Mouse (Mus musculus) urinary bladder, postnatal 14 days (tissue): ENCODE results near the gene Adig.

Experiments used
- DNase-seq: peaks from one replicate; pipeline ENCODE4 v3.0.0; 2021; ENCODE audit warnings: low spot score

Gene Adig

DNA sequence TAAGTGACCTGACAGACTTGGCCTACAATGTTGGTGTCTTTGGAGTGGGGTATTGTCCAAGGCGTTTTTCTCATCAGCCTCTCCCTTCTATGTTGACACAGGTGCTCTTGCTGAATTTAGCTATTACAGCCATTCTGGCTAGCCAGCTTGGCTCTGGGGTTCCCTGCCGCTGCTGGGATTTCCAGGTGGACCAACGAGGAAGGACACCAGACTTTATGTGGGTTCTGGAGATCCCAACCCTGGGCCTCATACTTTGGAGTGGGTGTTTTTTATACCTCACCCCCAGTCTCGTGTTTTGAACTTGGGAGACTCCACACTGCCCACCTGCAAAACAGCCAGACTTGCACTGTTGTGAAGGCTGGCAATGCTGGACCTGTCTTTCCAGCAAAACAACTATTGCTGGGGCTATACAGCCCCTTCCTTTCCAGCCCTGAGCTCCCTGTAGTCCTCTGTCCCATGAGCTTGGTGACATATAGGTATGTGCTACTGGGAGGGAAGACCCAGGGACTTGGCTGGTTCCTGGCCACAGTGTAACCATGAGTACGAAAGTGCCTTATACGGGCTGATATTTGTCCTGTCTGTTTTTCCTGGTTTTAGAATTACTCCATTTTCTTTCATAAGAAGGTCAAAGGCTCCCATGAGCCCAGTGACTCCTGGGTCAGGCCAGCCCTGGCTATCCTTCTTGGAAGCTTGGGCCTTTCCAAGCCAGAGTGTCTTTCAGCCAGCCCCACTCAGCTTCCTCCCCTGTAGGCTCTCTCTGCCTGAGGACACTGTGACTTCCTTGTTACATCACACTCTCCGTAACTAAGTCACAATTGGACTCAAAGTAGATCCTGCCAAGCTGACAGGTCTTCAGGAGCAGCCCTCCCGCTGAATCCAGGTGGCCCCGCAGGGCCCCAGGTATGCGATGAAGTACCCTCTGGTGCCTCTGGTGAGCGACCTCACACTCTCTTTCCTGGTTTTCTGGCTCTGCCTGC is at the start of gene Adig:
Gene Adig, plus strand, starts transcription at position 777 of the 977 bp plus-strand sequence.
- no peak for DNase-seq

DNA sequence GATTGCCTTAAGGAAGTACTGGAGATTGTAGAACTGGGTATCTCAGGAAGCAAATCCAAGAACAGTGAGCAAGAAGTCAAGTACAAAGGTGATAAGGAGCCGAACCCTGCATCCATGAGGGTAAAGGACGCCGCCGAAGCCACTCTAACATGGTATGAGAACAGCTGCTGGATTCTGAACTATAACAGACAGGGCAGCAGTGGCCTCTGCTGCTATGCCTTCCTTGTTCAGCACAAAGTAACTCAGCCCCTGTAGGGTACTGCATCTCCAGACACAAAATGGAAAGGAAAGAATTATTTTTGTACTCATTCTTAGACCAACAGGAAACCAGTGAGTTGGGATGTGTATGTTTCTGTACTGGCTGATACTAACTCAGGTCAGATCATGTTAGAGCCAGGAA is 46.0 kb upstream of the Adig start:
- no peak for DNase-seq

- no peak for DNase-seq
Observed at GRCm38 (mm10) chr2:158457610-158458009, 44.8 kb upstream of the Adig start.

DNA sequence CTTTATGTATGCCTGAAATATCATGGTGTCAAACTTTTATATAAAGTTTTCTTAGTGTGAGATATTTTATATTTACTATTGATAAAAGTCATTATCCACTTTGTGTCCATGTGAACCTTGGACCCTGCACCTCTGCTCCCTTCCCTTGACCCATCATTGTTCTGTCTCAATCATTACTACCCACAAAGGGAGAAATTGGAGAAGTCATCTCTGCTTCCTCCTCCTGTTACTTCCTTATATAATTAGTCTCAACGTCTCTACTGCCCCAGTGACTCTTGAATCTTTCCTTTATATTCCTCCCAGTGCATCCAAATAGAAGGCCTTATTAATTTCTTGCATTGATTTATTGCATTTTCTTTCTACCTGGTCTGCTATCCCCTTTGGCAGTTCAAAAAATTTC is 40.0 kb upstream of the Adig start:
- DNase-seq = no peak

DNA sequence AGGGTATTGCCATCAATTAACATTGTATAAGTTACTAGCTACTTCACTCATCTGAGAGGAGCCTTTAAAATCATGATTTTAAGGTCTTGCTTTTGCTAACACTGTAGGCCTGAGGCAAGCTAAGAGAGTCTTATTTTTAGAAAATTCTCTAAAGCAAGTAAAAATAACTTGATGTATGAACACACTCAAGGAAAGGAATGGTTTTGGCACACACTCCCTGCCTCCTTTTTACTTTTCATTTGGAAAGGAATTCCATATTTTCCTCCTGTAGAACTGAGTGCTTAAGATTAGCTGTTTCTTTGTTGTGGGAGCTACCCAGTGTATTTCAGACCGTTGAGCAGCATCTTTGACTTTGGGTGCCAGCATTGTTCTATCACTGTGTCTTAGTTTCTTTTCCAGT is 28.3 kb upstream of the Adig start:
- no peak for DNase-seq

DNA sequence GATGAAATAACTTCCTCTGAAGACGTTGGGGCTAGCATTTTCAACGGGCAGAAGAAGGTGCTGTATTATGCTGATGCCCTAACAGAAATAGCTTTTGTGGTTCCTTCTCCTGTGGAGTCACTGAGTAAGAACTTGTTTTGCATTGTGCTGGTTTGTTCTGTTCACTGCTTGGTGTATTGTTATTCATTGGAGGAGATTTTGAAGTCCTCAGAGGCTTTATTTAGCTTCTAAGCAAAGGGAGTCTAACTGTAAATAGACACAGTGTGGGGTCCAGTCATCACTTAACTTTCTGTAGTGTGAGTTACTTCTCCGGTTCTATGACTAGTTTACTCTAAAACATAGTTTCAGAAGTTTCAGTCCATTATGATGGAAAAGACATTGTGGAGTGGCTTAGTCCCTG is 24.8 kb upstream of the Adig start:
- DNase-seq = no peak

DNA sequence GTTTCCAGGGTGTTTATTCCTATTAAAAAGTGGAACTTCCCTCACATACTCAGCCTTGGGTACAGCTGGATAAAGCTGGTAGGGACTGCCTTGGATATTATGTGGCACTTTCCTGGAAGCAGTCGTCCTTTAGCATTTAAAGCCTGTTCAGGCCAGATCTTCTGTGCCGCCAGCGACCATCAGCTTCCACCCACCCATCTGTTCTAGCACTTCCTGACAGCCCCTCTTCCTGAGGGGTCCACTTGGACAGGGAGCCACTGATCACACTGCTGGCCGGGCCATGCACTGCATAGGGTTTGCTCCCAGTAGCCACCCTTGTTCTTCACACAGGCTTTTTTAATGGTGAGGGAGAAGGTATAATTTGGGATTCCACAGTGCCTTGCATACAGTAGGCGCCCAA is 4.0 kb upstream of the Adig start:
- no peak for DNase-seq

DNA sequence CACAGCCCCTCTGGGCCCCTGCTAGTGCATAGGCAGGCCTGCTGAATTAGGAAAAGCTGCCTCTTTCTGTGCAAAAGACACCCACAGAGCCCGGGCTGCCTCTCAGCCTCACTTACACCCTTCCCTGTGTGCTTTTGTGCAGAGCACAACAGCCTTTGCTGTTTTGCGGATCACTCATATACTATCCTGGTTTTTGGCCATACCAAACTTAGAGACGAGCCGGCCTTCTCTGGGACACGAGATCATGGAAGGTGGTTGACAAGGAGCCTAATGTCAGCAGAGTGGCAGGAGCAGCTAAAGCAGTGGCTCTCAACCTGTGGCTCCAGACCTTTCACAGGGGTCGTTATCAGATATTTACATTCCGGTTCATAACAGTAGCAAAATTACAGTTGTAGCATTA is 814 bp downstream of the Adig start:
- no peak for DNase-seq

DNA sequence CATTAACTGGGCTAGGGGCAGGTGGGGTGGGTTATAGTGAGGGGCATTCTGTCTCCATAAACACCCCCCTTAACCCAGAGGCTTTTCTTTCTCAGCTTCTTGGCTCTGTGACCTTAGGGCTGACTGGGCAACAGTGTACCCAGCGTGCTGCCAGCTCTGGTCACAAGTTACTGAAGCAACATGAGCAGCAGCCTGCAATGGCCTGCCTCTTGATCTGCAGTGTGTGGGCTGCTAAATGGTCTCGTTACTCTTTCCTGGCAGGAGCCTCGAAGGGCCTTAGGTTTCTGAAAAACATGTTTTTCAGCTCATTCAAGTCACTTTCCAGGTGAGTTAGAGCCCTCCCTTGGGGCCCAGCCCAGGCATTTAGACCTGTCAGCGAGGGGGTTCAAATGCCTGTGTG is 1.3 kb downstream of the Adig start:
- DNase-seq = no peak

GRCm38 (mm10) chr2:158506475-158506874 is 4.1 kb downstream of the Adig start:
- DNase-seq = no peak

DNA sequence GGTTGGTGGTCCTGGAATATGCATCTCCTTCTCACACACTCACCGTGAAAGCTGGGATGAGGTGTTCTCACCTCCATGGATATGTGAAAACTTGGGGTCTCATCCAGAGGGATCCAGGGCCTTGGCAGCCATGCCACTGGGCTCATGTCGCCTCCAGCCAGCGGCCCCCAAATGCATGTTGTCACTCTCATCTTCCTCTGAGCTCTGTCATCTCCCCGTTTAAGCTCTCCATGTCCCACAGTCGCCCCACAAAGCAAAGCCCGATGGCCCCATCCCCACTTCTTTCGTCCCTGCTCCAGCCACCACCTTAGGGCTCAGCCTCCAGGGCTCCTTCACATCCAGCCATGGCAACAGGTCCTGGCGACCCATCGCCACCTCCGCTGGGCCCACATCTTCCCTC is 4.6 kb downstream of the Adig start:
- DNase-seq = no peak

- DNase-seq = peak; percentile 92
Observed at GRCm38 (mm10) chr2:158510665-158511064, 8.3 kb downstream of the Adig start.

DNA sequence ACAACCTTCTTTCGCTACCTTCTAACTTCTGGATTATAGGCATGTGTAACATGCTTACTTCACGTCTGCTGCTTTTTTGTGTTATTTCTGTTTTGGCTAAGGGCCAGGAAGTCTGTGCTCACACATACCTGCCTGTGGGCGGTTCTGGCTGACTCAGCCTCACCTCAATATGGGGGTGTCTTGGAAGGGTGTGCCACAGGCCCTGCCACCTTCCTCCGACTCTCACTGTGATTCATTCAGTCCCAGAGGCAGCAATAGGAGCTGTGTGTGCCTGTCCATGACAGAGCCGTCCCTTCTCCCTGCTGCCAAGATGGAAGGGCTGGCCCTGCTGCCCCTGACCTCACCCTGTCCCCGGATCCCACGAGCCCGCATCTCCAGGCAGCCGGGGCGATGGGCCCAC is 10.1 kb downstream of the Adig start, which contains the start of gene Arhgap40:
Gene Arhgap40, plus strand, starts transcription at position 269 of the 400 bp plus-strand sequence.
- DNase-seq = peak; percentile 65

DNA sequence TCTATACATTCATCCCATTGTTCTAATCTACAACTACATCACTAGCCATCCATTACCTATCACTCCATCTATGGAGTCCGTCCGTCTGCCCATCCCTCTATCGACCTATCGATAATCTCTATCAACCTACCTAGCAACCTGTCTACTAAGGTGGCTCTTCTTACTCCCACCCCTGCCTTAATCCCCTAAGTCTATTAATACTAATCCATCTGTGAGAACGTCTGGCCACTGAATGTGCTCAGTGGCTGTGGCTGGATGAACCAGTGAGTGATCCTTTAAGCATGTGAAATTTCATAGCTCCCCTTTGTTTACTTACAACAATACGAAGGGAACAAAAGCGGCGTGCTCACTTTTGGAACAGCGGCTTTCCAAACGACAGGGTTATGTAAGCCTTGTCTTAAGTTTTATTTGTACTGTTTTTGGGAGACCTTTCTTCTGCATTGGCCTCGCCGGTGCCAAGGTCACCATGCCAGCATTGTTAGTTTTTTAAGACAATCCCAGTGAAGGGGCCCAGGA is 11.5 kb downstream of the Adig start:
- no peak for DNase-seq

- DNase-seq = no peak
Observed at GRCm38 (mm10) chr2:158518583-158518982, 16.2 kb downstream of the Adig start.

DNA sequence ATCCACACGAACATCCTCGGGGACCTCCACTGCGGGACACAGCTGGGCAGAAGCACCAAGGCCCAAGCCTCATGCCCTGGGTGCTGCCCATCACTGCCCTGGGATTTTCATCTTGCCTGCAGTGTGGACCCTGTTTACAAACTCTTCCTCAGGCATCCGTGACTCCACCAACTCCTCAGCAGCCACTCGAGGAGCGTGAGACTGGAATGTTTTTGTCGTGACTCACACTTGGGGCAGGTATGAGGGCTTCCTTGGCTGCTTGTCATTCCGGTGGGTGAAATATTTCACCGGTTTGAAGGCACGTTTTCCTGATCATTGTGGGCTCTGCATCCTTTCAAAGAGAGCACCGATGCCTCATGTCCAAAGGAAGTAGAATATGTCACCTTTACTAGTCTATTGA is 16.7 kb downstream of the Adig start:
- no peak for DNase-seq

DNA sequence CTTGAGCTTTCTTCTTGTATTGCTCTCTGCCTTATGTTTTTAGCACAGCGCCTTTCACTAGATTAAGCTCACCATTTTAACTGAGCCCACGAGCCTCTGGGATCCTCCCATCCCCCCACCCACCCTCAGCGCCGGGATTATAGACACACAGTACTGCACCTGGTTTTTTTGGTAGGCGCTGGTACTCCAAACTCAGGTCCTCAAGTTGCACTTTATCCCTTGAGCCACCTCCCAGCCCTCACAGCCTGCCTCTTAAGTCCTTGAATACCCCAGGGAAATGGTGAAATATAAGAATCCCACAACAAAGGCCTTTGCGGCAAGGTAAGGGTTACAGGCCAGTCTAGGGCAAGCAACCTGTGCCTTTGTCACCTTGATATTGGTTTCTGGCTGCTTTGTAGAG is 17.4 kb downstream of the Adig start:
- no peak for DNase-seq

DNA sequence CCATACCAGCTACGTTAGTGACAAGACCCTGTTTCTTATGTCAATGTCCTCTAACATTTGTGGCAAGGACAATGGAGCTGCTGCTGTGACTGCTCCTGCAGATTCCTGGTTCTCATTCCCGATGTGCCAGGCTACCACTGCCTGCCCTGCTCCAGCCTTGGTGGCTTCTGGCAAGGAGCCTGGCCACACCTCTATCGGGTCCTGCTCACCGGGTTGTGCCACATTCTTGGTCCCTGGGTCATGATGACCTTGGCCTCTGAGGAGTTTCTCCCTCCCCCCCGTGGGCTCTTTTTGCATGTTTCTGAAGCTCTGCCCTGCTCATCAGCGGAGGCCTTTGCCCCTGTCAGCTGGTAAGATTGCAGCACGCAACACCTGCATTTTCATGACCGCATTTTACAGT is 20.6 kb downstream of the Adig start:
- DNase-seq = peak; percentile 81

DNA sequence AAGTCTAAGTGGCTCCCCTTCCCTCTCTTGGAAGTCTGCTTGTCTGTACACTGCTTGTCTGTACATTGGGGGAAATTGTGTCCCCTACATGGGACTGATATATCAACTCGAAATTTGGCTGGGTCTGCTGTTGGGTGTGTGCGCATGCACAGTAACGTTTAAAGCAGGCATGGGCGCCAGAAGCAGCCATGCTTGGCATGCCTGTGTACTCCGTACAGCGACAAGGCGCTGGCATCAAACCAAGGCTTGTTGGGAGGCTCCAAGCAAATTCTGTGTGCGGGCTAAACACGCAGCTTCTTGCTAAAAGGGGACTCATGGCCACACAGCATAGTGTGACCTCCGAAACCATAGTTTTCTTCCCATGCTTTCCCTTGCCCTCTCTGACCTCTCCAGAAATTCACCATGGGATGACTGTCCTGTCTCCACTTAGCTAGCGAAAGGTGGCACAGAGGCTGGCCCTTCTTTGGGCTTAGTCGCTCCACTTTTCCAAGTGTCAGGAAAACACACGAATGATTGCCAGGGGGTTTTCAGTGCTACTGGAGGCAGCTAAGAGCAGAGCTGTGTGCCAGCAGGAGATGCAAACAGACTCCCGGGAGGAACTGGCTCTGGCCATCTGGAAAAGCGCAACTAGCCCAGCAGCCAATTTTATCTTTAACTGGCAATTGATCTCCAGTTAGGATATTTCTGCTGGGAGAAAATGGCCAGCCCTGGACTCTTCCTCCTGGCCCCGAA is 21.9 kb downstream of the Adig start:
- DNase-seq = no peak

DNA sequence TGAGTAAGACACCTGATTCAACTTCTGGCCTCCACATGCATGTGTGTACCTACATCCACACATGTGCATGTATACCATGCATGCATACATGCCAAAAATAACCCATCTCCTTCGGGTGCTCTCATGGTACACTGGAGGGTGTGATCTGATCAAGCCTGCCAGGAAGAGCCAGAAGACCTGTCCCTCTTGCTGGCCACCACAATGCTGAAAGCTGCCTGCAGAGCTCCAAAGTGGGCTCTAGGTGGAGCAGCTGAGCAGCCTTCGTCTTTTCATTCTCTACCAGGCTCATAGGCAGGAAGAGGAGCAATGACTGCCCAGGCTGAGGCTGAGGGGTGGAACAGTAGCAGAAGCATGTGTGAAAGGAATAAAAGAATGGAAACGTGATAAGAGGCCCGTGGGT is 31.7 kb downstream of the Adig start:
- peak; percentile 53 for DNase-seq

DNA sequence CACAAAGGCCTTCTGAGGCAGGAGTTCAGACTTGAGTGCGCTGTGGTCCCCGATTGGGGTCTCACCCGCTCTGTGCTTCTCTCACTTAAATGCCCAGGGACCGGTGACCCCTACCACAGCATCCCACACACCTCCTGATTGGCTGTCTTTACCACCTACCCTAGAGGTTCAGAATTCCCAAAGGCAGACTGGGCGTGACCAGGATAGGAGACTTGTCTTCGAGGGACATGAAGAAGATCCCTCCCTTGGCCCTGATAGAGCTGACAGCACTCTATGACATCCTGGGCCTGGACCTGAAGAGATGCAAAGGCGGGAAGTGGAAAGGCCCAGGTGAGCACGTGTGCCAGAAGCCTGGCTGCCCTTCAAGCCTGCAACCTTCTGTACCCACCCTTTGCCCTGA is 32.1 kb downstream of the Adig start:
- no peak for DNase-seq

DNA sequence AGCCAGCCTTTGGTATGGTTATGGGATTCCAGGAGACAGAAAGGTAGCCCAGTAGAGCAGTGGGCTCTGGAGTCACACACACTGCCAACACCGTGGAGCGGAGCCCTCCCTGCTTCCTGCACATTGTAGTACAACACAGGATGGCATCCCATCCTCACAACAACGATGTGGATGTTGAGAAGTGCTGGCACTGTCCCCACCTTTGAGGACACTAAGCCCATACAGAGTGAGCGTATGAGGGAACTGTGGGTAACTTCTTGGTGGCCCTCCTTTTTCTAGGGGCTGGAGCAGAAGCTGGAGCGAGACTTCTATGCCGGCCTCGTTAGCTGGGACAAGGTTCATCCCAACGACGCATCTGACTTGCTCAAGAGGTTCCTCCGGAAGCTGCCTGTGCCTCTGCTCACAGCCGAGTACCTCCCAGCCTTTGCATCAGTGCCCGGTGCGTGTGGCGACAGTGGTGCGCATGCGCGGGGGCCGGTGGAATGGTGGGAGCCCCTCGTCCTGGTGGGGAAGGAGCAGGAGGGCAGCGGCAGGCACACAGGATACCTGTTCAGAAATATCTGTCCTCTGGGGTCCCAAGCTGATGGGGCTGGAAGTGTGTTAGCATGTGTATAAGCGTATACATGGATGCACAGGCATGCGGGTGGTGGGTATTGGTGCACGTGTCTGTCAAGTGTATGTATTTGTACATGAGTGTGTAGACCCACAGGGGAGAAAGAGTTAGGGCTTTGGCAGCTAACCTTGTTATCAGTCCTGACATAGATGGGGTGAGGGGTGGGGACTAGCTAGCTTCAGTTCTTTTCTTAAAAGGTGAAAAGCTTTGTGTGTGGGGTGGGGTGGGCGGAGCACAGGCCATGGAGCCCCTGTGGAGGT is 37.3 kb downstream of the Adig start:
- no peak for DNase-seq
